Mouse (Mus musculus) c-Kit-negative CD71-positive TER-119-positive erythroid progenitor cells, embryonic 14.5 days (primary cell): ENCODE results near the gene C2cd3.
A peak's percentile ranks its signal among the peaks of the same experiment; 100 is the strongest.

Experiments
- DNase-seq: peaks from one replicate; pipeline ENCODE4 v3.0.0-alpha.2; 2013; ENCODE audit warnings: low read depth, low spot score

Gene C2cd3

DNA sequence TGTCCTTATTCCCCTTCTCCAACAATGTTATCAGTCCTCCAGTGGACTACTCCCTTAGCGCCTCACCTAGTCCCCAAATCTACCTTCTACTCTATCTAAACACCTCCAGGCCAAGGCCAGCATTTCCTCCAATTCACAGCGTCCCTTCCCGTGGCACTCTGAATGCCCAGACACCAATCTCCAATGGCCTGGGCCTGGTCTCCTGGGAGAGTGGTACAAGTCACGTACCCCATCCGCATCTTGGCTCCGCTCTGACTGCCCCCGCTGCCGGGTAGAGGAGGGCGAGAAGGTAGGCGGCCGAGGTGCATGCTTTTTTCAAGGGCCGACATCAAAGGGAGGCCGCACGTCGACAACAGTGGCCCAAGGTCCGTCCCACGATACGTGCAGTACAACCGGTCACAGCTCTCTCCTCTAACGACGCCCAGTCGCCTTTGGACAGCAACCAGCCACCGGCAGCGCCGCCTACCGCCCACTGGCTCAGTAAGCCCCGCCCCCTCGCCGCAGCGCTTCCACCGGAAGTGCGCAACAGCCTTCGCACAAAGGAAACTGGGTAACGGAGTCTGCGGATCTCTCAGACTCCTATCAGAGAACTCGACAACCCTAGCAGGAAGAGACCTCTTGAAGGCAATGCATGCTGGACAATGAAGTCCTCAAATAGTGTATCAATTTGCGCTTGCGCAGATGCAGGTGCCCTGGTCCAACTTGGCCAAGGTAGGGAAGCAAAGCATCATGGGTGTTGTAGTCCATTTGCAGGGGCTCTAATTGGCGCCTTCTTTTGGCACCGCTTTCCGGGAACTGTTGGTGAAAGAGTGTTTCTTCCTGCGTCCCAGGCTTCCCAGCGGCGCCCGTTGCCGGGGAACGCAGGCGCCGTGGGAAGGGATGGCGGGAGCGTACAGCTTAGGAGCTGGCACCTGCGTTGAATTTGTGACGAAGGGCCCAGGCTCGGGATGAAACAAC is at the start of gene C2cd3, which contains the start of gene Ppme1:
Gene C2cd3, plus strand, starts transcription at position 739 of the 957 bp plus-strand sequence.
Gene Ppme1, minus strand, starts transcription at position 813 of the 957 bp plus-strand sequence.
- DNase-seq, result peak; percentile 96

DNA sequence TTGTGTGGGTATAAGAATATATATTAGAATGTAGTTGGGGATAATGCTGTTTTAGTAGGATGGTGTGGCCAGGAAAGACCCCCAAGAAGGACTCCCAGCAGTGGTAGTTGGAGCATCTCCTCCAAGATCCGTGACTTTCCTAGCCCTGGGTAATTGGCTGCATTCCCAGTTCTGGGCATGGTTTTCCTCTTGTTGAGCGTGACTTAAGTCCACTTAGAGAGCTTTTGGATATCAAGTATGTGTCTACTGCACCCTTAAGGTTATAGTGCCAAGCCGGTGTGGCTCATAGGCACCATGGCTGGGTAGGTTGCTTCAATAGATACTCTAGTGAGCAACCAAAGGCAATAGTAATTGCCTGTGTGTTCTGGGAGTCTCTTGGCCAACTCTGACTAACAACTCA is 48.3 kb upstream of the C2cd3 start:
- DNase-seq, result no peak

DNA sequence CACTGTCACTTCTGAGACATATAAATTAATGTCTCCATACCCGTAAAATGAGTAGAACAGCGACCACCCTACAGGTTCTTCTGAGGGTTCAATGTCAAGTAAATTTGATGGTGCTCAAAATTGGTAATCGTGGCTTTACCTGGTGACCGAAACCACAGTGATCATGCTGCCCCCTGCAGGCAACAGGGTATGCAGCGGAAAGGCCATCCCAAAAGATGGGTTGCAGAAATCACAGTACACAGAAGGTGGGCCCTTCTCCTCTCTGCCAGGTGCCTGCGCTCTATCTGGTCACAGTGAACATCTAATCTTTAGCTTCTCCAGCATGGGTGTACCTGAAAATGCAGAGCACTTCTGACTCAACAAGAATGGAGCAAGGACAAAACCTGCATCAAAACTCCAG is 46.6 kb upstream of the C2cd3 start:
- no peak for DNase-seq

DNA sequence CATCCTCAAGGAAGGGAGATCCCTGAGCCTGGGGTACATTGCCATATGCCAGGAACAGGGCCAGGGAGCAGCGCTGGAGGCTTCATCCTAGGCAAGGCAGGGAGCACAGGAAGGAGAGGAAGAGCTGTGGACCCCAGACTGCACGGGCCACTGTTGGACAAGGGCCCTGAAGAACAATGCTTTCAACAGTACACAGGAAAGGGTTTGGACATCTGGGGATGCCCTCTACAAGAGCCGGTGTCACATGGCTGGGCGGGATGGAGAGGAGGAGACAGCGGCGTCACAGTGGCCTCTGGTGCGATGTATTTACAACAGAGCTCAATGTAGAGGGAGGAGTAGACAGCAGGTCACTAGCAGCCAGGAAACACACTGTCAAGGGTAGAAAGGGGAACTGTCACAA is 44.5 kb upstream of the C2cd3 start:
- DNase-seq, result no peak

DNA sequence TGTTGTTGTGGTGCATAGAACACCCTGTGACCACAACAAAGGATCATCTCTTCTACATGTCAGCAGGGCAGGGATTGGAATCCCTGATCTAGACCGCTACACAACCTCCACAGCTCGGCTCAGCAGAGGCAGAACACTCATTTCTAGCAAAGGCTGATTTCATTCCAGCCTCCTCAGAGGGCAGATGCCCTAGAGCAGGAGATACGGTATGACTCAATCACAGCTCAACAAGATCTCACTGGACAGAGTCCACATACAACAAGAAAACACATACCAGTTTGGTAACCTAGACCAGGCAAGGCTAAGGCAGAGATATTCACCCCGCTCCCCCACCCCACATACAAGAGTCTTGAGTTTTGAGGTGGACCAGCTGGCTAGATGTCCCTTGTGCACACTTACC is 43.4 kb upstream of the C2cd3 start:
- DNase-seq, result no peak

DNA sequence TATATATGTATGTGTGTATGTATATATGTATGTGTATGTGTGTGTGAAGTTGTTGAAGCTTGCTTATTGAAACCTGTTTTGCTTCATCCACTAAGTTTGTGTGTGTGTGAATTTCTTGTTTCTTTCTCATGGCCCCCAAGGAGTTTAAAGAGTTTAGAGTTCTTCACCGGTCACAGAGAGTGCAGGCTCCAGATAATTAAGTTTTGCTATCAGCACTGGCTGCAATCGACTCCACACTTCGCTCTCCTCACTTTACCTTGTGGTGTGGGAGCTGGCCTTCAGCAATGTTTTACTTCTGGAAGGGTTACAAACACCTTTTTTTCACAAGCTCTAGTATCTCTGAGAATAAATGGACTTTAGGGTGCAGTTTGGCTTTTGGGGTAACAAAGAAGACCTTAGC is 40.8 kb upstream of the C2cd3 start:
- DNase-seq, result no peak

DNA sequence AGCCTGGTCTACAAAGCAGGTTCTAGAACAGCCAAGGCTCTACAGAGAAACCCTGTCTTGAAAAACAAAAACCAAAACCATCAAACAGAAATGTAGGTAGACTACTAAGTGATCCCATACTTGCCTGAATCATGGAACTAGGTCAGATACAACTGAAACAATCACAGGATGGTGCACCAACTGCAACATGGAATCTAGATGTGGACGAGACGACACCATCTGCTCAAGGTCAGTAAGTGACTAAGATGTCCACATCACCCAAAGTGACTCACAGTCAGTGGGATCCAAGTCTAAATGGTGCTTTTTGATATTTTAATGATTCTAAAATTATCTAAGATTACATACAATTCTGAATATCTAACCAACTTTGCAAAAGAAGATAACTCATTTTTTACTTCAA is 36.1 kb upstream of the C2cd3 start:
- DNase-seq, result no peak

DNA sequence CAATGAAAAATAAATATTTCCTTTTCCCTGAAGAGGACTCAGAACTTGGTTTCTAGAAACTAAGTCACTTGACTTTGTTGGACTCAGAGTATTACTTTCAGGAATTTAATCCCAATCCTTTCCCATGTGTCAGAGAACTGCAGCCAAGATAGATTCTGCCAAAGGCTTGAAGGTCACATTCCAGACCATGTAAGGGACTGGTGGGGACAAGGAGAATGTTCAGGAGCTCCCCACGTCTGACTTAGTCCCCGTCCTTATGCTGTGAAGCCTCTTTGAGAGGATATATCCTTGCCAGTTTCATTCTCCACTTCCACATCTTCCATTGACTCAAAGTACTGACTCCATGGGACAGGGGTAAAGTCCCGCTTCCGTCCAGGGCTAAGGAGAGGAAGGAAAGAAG is 17.0 kb upstream of the C2cd3 start:
- DNase-seq, result no peak

DNA sequence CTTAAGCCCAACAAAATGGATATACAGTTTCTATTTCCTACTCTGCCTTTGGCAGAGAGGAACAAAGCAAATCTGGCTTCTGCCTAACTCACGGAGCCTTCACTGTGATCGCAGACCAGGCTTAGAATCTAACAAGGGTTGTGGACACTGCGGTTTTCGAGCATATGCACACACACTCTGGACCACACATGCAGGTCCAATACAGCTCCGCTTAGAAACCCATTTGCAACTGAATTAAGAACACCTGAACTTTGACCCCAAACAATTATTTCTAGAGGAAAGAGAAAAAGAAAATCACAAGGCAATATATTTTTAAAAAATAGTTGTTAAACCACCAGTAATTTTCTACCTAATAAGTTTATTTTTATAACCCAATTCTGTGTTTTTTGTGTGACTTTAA is 15.7 kb upstream of the C2cd3 start:
- DNase-seq, result no peak

DNA sequence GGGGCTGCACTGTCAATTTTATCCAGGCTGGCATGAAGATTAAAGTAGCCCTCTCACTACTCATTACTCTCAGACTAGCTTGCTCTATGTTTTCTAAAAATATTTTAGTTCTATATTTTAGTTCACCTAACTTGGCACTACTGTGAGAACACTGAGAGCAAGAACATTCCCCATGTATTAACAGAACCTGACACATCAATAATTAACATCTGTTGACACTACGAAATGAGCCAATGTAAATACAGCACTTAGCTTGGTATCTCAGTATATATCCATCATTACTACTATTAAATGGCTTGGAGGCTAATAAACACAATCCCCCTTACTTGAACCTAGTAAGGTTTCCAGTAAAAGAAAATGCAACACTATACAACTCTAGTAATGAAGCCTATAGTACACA is 15.3 kb upstream of the C2cd3 start:
- DNase-seq, result no peak

DNA sequence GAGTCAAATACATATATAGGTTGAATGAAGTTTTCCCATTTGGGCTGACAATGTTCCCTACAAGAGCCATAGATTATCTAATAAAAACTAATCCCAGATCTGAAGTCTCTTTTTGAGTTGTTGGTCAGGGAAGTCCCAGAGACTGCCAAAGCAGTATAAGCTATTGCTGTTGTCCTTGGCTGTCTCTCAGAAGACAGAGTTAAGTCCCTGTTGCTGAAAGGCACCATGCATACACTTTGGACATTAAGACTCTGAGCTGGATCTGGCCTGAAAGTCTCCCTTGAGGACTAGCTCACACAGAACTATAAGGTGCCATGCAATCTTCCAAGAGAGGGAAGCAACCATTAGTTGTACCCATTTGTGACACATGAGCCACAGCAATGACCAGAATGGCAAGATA is 14.2 kb upstream of the C2cd3 start:
- no peak for DNase-seq

DNA sequence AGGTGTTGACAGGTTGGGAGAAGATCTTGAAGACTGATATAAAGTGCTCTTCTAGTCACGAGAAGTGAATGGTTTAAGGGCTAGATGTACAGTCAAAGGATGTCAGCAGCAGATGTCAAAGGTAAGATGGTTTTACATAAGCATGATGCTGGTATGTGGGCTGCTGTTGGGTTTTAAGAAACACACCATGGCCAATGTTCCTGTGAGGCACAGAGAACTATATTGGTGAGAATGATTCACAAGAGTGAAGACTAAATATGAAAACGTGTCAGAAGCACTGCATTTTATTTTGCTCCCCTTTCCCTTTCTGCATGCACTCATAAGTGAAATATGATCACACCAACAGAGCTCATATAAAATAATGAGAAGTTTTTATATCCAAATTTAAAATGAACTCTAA is 8.9 kb upstream of the C2cd3 start:
- no peak for DNase-seq

DNA sequence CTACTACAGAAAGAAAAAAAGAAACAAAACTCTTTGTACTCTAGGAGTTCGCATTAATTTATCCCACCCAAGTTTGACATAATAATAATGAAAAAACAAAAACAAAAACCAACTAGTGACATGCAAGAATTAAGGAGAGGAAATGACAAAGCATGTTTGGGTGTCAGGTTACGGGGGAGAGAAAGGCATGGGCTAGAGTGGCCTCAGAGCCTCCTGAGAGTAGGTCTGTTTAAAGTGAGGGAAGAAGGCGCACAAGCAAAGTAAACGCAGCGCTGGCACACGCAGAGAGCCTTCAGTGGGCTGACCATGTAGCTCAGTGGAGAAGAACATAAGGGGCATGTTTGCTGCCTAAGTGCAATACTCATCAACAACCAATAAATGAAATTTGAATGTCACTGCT is 7.1 kb upstream of the C2cd3 start:
- DNase-seq, result no peak

DNA sequence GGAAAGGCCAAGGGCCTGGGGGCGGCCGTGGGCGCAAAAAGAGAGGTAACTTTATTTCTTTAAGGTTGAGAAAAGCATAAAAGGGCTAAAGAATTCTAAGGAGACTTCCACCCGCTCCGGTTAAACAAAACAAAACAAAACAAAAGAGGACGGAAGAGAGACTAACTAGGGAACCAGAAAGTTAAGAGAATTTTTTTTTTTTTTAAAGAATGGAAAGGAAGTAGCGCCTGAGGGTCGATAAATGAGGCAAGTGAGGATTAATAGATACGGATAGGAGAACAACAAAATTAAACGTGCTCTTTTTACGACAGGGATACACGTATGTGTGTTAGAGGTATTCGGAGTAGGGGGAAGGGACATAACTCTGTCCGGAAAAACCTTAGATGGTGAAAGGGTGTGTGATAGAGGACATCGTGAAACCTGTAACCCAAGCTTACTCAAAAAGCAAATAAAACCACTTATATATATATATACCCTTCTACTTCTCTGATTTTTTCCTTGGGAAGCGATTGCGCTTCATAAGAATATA is 483 bp downstream of the C2cd3 start:
- DNase-seq, result peak; percentile 20

DNA sequence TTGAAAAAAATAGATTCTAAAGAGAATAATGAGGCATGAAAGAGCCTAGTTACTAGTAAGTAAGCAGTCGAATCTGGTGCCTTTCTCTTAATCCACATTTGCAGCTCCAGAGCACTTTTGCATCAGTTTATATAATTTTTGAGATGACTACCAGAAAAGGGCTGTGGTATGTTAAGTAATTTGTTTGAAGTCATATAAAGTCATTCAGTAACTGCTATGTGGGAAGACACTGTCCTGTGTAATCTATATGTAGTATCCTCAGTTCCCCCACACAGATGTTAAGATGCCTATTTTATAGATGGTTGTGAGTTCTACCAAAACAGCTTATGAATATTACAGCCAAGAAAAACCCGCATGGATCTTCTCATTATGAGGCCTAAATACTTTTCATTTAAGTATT is 6.2 kb downstream of the C2cd3 start:
- DNase-seq, result no peak

DNA sequence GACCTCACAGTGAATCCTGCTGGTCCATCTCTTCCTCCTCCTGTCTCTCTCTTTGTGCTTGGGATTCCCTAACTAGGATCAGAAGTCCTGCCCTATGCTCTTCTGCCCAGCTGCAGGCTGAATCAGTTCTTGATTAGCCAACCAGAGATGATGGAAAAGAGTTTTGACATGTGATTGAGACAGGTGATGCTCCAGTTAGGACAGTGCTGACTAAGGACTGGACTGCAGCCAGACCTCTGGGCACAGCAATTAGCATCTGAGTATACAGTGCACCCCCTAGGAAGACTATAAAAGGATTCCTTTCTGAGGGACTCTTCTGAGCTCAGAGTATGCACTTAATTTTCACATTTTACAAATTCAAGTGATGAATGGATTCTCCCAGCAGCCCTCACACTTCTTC is 9.1 kb downstream of the C2cd3 start:
- DNase-seq, result no peak

DNA sequence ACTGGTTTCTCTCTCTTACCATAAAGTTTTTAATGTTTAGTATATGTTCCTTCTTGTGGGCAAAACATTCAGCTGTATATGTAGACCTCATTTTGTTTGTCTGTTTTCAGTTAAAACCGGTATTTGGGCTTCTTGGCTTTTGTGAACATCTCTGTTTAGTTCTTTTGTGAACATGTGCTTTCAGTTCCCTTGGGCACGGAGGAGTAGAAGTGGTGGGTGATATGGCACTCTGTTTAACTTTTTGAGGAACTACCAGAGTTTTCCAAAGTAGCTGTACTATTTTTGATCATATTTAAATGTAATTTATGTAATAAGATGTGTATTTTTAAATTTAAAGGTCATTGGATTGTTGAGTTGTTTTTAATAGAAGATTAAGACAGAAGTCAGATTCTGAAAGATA is 11.2 kb downstream of the C2cd3 start:
- no peak for DNase-seq

DNA sequence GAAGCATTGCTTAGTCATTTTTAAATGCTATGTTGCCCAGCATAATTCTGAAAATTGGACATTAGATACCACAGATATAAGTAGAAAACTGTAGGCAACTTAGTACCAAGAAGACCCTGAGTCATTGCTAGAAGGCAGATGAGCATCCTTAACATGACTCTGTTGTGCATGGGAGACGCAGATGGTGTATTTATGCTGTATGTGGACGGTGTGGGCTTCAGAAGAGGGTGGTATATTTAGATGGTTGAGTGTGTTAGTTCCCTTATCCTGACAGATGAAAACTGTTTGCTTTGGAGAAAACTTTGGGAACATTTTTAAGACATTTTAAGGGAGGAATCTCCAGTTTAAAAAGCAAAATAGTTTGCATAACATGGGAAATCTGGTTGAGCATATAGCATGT is 16.1 kb downstream of the C2cd3 start:
- DNase-seq, result no peak

DNA sequence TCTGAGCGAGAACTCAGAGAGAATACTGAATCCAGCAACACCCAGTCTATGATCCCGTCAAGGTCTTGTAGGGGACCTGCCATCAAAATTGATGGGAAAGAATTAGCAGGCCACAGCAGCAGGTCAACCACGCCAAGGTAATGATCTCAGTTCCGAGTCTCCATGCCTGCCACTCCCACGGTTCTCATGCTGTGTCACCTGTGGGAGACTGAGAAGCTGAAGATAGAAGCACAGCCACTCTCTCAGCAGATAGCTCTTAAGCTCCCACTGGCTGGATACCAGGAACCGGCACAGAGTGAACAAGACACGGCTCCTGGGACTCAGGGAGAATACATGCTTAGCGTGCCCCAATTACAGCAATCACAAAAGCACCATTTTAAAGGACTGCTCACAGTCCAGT is 18.1 kb downstream of the C2cd3 start:
- no peak for DNase-seq

DNA sequence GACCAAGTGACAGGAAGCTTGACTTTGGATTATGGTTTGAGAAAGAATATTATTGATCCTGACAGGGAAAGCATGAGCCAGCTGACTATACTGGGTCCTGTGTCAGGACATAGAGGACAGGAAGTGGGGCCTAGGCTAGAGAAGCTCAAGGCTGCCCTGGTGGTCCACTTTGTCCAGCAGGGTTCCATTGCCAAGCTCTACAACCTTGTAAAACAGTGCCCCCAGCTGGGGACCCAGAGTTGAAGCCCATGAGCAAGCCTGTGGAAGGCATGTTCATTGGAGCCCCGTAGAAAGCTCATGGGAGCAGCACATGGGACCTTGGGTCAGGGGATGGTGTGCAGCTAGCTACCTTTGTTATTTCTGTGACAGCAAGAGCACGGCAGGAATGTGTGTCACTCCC is 20.2 kb downstream of the C2cd3 start:
- no peak for DNase-seq

DNA sequence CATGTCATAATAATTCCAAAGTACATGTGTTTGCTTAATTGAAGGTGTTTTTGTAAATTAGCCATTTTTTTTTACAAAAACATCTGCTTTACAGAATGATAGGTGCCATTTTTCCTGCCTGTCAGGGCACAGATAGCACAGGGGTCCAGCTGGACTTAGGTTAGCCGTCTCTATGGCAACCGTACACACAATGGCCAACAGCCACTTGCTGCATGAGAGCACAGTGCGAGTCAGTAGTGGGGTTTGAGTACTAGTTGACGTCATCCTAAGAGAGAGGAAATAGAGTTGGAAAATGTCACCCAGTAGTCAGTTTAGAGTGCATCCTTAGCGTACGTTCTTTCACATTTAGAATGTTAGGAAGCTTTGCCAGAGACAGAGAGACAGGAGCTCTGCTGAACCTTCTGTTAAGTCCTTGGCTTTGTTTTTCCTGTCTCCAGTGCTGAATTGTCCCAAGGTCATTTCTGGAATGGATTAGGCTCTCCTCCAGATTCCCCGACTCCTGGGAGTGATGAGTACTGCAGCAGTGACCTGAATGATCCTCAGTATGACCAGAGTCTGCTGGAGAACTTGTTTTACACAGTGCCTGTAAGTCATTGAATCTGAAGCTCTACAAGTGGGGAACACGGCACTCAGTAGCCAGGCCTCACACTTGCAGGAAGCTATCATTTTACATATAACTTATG is 27.3 kb downstream of the C2cd3 start:
- no peak for DNase-seq

DNA sequence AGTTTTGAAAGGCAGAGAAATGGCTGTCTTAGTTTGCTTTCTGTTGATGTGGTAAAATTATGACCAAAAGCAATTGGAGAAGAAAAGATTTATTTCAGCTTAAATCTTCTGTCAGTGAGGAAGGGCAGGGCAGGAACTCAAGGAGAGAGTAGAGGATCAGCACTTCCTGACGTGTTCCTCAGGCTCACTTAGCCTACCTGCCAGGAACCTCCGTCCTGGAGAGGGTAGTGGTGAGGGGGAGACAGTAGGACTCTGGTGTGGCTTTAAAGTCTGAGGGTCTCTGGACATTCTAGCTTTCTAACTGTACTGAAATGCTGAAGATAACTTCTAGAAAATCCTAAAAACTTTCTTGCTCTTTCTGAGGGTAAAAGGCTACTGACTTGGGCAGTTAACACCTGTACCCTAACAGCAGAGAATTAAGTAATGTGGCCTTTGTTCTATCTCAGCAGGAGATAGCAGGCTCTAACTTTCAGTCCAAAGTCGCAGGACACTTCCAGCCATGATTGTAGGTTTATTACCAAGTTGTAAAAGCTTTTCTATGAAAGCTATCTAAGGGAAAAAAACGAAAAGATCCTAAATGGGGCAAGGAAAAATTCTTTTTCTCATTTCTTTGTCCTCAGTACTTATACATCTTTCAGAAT is 29.0 kb downstream of the C2cd3 start:
- no peak for DNase-seq
